Mouse (Mus musculus) kidney, adult 10 weeks (tissue): ENCODE results near the gene Cox18. TPM values are rescaled to one million over a fixed set of nuclear protein-coding genes. Genes with fewer than 3 reads are reported as not detected.

Source experiments
- polyA plus RNA-seq: library from polyadenylated mRNA; stranded (reverse); fragments of 350-450 nt; fragmentation: Illumina TruSeq; extraction: RNeasy Lipid Tissue Mini Kit (QIAGEN cat#74804); gene quantifications from one replicate; pipeline ENCODE4 v1.2.3, GENCODE M21; 2014; ENCODE audit warnings: low read depth, low replicate concordance

Gene Cox18
- polyA plus RNA-seq: 13.8 TPM

DNA sequence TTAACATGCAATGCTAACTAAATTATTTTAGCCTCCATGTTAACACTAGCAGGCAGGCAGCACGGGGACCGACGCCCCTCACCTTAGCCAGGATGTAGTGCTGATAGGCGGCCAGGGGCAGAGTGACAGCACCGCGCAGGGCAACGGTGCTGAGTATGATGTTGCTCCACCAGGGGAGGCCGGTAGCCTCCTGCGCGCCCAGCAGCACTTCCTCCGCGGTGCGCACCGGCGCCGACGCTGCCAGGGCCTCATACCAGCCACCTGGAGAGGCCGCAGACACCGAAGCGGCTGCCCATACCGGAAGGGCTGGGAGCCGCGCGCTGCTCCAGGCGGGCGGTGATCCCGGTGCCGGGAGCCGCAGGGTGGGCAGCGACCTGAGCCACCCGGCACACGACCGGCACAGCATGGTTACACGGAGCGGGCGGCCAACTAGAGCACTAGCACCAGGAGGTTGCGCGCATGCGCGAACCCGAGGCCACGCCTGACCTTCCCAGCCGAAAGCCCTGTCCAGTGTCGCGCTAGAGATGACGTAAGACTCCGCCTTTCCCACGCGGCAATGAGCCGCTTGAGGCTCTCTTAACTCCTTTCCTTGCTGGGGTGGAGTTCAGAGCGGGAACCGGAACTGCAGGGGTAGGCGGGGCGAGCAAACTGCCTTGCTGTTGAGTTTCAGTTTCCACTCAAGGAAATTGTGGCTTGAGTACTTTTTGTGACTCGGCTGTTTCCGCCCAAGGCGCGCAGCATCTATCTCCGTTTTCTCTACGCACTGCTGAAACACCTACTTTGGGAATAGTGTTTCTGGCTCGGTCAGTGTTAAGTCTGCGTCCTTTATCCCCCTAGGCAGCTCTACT lies at the start of gene Cox18:
Gene Cox18, minus strand, starts transcription at position 468 of the 848 bp plus-strand sequence.

Other genes with a start within 250 kb of the Cox18 start
- gene Ankrd17, start 142.6 kb upstream of the Cox18 start, polyA plus RNA-seq: 115 TPM
- 9.5 TPM for gene Gm9958, start 143.2 kb upstream of the Cox18 start, polyA plus RNA-seq
- 14.8 TPM for gene Alb, start 236.9 kb upstream of the Cox18 start, polyA plus RNA-seq